Mouse (Mus musculus) olfactory bulb, adult 2 months (tissue): Measurements from ENCODE around the gene Cdk4.

Experiments
- CTCF ChIP-seq: fragments of 200-500 bp; IDR thresholded peaks from 2 replicates; pipeline ENCODE4 v1.5.1; 2012; ENCODE audit warnings: low read depth, mild to moderate bottlenecking, low read length, moderate library complexity; ENCODE audit not compliant: insufficient read depth
- POLR2A ChIP-seq: fragments of 200-500 bp; IDR thresholded peaks from 2 replicates; pipeline ENCODE4 v1.6.1; 2012; ENCODE audit warnings: mild to moderate bottlenecking, low read depth, low read length, moderate library complexity; ENCODE audit not compliant: insufficient read depth

DNA sequence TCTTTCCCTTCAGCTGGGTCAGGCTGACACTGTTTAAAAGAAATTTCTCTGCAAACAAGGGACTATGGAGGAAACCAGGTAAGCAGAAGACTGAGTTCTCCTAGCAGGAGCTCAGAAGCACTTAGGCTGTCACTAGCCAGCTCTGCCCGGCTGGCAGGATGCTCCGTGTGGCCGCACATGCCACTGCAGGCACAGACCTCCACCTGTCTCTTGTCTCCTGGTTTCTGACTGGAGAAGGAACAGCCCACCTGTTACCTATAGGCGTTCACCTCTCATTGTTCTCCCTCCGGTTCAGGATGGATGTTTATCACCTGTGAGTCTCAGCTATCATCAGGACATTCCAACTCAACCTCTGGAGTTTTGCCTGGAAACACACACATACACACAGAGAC is 20.6 kb downstream of the Cdk4 start:
- TF ChIP-seq POLR2A = no peak
- no peak for TF ChIP-seq CTCF
